Mouse (Mus musculus) liver, adult 2 months (tissue): ENCODE measurements at regions not wholly inside any gene's neighbourhood (a gene's known extent, or its start where the extent isn't known, plus 50 kb on each side); places are given as distances from the start of the nearest gene placed in this dataset.

Experiments
- CTCF ChIP-seq: fragments of 200-500 bp; IDR thresholded peaks from 2 replicates; pipeline ENCODE4 v1.5.1; 2011; ENCODE audit warnings: low read depth, low read length, control low read depth
- POLR2A ChIP-seq: fragments of 200-500 bp; IDR thresholded peaks from 2 replicates; pipeline ENCODE4 v1.6.1; 2011; ENCODE audit warnings: low read length, control low read depth; ENCODE audit not compliant: insufficient read depth; ENCODE audit errors: extremely low read depth

DNA sequence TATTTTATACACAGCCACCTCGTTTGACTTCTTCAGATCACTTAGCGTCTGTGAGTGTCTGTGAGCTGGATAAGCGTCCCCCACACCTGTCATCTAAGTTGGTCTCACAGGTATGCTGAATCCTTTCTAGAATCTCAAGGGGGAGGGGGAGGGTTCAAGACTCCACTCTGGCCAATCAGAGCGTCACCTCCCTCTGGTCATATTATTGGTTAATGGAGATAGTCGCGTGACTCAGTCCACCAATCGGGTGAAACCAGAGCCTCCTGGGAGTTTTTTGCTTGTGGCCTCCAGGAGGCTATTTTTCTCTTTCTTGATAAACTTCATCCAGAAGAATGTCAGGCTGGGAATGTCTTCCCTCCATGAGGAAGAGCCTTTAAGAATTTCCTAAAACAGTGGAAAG lies 66.8 kb upstream of the Gsc start:
- no peak for TF ChIP-seq CTCF
- no peak for TF ChIP-seq POLR2A
